Mouse (Mus musculus) neural tube, embryonic 14.5 days (tissue): ENCODE data around the gene Pomt1. TPM values are rescaled to one million over a fixed set of nuclear protein-coding genes. Genes with fewer than 3 reads are reported as not detected.
"Not testable (repeated sequence)": the region's sequence is repeated elsewhere in the genome, so short reads cannot be mapped to it uniquely, and the experiment has no call there.

Source experiments
- ATAC-seq: fragments of 200-750 bp; cut with Nextera tagmentation; 2 replicates; pipeline ENCODE4 v1.8.0; 2017; ENCODE audit warnings: low read depth, mild to moderate bottlenecking, moderate TSS enrichment, moderate library complexity
- H3K27ac ChIP-seq: fragments of 300-500 bp; sonication (generic); 2 replicates; pipeline ENCODE4 v1.5.1; 2014; ENCODE audit warnings: low read depth, mild to moderate bottlenecking, control low read depth, low read length, moderate library complexity, mixed read lengths
- H3K27me3 ChIP-seq: fragments of 300-500 bp; sonication (generic); 2 replicates; pipeline ENCODE4 v1.6.1; 2014; ENCODE audit warnings: low read length; ENCODE audit not compliant: control insufficient read depth, insufficient read depth
- H3K36me3 ChIP-seq: fragments of 300-500 bp; sonication (generic); 2 replicates; pipeline ENCODE4 v1.6.1; 2014; ENCODE audit warnings: low read length, mixed read lengths; ENCODE audit not compliant: control insufficient read depth, insufficient read depth
- H3K4me1 ChIP-seq: fragments of 300-500 bp; sonication (generic); 2 replicates; pipeline ENCODE4 v1.6.1; 2014; ENCODE audit warnings: low read length; ENCODE audit not compliant: control insufficient read depth, insufficient read depth
- H3K4me2 ChIP-seq: fragments of 300-500 bp; sonication (generic); 2 replicates; pipeline ENCODE4 v1.6.1; 2014; ENCODE audit warnings: mild to moderate bottlenecking, low read depth, low read length, control low read depth
- H3K4me3 ChIP-seq: fragments of 300-500 bp; sonication (generic); 2 replicates; pipeline ENCODE4 v1.5.1; 2014; ENCODE audit warnings: low read depth, low read length, control low read depth, mixed read lengths
- H3K9ac ChIP-seq: fragments of 300-500 bp; sonication (generic); replicated peaks from 2 replicates; pipeline ENCODE4 v1.6.1; 2014; ENCODE audit warnings: low read depth, mild to moderate bottlenecking, control low read depth, low read length, mixed read lengths
- H3K9me3 ChIP-seq: fragments of 300-500 bp; sonication (generic); 2 replicates; pipeline ENCODE4 v1.6.1; 2016; ENCODE audit warnings: low read length; ENCODE audit not compliant: control insufficient read depth
- WGBS: fragments of 180-500 bp; shearing (Covaris S2); extraction: QIAGEN DNeasy Blood & Tissue Kit; methylation state at CpG from one replicate; pipeline ENCODE4 v1.1.7; 2014; 5-methylcytosine and 5-hydroxymethylcytosine counted together
- polyA plus RNA-seq: library from polyadenylated mRNA; unstranded; fragments of >200 nt; fragmentation: Nextera tagmentation; extraction: Ambion mirVana; gene quantifications from 2 replicates; pipeline ENCODE4 v1.2.1, GENCODE M21; 2014

The Pomt1 gene
- polyA plus RNA-seq, 1 experiment from 2014 or later: 30.4 TPM

- Histone ChIP-seq H3K27me3 (no peaks in the 10 kb centered on the region), H3K4me3 (no peak overlapping the region), H3K9ac (no peak overlapping the region), H3K36me3 (peaks cover 34% of the 10 kb centered on the region), H3K4me1 (peaks cover 14% of the 10 kb centered on the region; the same call in 1 of the 2 replicates), H3K4me2 (no peak overlapping the region), H3K9me3 (no peaks in the 10 kb centered on the region), H3K27ac (no peak overlapping the region)
- WGBS: 97% methylated on average over 3 of the region's 3 CpGs
- no peak for ATAC-seq
Observed at GRCm38 (mm10) chr2:32283986-32284385, 47.6 kb downstream of the Pomt1 start.

- H3K4me1 ChIP-seq: peaks cover 19% of the 10 kb centered on the region
- under 1% methylated on average over 23 of the region's 23 CpGs for WGBS
- peak within 1 kb of the TSS; percentile 92 for H3K4me2 ChIP-seq
- peak within 1 kb of the TSS; percentile 70 for H3K27ac ChIP-seq
- peak within 1 kb of the TSS; percentile 78 for H3K4me3 ChIP-seq
- peaks cover 17% of the 10 kb centered on the region for H3K36me3 ChIP-seq
- H3K9ac ChIP-seq: peak within 1 kb of the TSS; percentile 91
- no peaks in the 10 kb centered on the region for H3K9me3 ChIP-seq
- H3K27me3 ChIP-seq: no peaks in the 10 kb centered on the region
- peak; percentile 6; the same call in 1 of the 2 replicates for ATAC-seq
Observed at GRCm38 (mm10) chr2:32287334-32287840, 51.0 kb downstream of the Pomt1 start, which contains the start of gene Golga2. Golga2 (plus strand) TSS chr2:32287384.

DNA sequence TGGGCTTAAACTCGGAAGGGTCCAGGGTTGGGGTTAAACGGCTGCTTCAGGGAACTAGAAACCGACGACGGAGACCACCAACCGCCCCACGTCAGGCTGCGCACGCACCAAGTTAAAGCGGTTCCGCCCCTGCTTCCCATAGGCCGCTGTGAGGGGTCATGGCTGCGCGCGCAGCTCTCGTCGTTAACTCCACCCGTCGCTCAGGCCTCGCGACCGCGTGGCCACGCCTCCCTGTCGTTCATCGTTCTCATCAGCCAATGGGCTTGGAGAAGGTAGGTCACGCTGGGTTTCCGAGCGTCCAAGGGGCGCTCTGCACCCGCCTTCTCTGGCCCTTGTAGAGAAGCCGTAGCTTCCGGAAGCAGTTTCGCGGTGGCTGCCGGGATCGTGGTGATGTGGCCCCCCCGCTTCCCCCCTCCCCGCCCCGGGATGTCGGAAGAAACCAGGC lies 51.6 kb downstream of the Pomt1 start, which contains the start of gene Swi5:
Gene Swi5, minus strand, starts transcription at position 153 of the 445 bp plus-strand sequence.
- H3K4me1 ChIP-seq: peaks cover 19% of the 10 kb centered on the region
- H3K9ac ChIP-seq: peak within 1 kb of the TSS; percentile 91
- WGBS: under 1% methylated on average over 39 of the region's 41 CpGs
- H3K27me3 ChIP-seq: no peaks in the 10 kb centered on the region
- H3K4me3 ChIP-seq: peak within 1 kb of the TSS; percentile 78
- peaks cover 17% of the 10 kb centered on the region for H3K36me3 ChIP-seq
- peak; percentile 99 for ATAC-seq
- peak within 1 kb of the TSS; percentile 92 for H3K4me2 ChIP-seq
- H3K27ac ChIP-seq: peak within 1 kb of the TSS; percentile 70
- H3K9me3 ChIP-seq: no peaks in the 10 kb centered on the region

DNA sequence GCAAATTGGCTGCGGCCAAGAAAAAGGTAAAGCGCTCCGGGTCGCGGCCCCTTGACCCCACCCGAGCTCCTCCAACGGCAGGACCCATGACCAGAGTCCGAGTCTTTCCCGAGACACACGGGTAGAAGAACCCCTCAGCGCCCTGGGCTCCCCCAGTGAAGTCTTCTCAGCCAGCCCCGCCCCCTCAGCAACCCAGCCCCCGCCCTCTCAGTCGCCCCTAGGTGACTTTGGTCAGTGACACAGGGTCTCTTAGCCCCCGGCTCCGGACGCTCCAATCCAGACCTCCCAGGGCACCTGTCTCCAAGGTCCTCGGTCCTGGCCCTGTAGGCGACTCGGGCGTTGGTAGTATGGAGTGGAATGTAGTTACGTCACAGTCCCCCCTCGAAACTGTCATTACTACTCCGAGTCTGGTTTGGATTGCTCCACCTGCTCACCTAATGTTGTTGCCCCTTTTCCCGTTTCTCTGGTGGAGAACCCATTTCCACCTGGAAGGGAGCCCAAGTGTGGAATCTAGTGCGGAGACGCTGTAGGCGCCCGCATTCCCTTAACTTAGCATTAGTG lies 52.1 kb downstream of the Pomt1 start:
- Histone ChIP-seq H3K36me3 (peaks cover 17% of the 10 kb centered on the region), H3K4me3 (peak overlapping the region; percentile 78), H3K9me3 (no peaks in the 10 kb centered on the region), H3K27ac (peak overlapping the region; percentile 50; the same call in 1 of the 2 replicates), H3K4me2 (peak overlapping the region; percentile 83), H3K27me3 (no peaks in the 10 kb centered on the region), H3K9ac (peak overlapping the region; percentile 67), H3K4me1 (peaks cover 19% of the 10 kb centered on the region)
- 4% methylated on average over 27 of the region's 29 CpGs for WGBS
- peak; percentile 66 for ATAC-seq

- Histone ChIP-seq H3K4me2 (no peak overlapping the region), H3K27me3 (no peaks in the 10 kb centered on the region), H3K9ac (no peak overlapping the region), H3K4me1 (peaks cover 19% of the 10 kb centered on the region), H3K9me3 (no peaks in the 10 kb centered on the region), H3K27ac (no peak overlapping the region), H3K36me3 (peaks cover 10% of the 10 kb centered on the region; the same call in 1 of the 2 replicates), H3K4me3 (no peak overlapping the region; the same call in 1 of the 2 replicates)
- ATAC-seq: no peak
Observed at GRCm38 (mm10) chr2:32289578-32289977, 53.2 kb downstream of the Pomt1 start.

DNA sequence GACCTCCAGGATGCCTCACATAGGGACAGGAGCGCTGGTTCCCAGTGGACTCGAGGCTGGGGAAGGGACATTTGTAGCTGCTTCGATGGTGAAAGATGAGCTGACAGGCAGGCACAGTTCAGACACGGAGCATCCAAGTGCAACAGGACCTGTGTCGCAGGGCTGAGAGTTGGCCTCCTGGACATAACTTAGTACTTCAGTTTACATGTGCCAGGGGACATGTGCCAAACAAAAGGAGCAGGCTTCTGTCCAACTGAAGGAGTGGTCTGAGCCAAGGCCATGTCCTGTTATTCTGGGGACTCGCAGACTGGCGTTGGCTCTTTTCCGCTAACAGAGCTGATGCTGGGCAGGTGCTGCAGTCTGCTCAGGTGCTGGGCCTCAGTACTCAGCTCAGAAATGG lies 58.0 kb downstream of the Pomt1 start:
- H3K4me2 ChIP-seq: no peak overlapping the region
- no peak overlapping the region for H3K9ac ChIP-seq
- H3K27me3 ChIP-seq: no peaks in the 10 kb centered on the region
- H3K27ac ChIP-seq: no peak overlapping the region
- H3K36me3 ChIP-seq: peaks cover 25% of the 10 kb centered on the region
- ATAC-seq: no peak
- H3K4me3 ChIP-seq: no peak overlapping the region
- 84% methylated on average over 8 of the region's 8 CpGs for WGBS
- no peaks in the 10 kb centered on the region for H3K9me3 ChIP-seq
- peaks cover under 1% of the 10 kb centered on the region for H3K4me1 ChIP-seq

GRCm38 (mm10) chr2:32295285-32295684 lies 58.9 kb downstream of the Pomt1 start:
- no peak overlapping the region for H3K4me2 ChIP-seq
- no peak overlapping the region for H3K9ac ChIP-seq
- H3K9me3 ChIP-seq: no peaks in the 10 kb centered on the region
- no peaks in the 10 kb centered on the region for H3K4me1 ChIP-seq
- H3K27ac ChIP-seq: no peak overlapping the region
- H3K27me3 ChIP-seq: no peaks in the 10 kb centered on the region
- 92% methylated on average over 3 of the region's 3 CpGs for WGBS
- H3K36me3 ChIP-seq: peaks cover 35% of the 10 kb centered on the region
- no peak overlapping the region for H3K4me3 ChIP-seq
- no peak for ATAC-seq

DNA sequence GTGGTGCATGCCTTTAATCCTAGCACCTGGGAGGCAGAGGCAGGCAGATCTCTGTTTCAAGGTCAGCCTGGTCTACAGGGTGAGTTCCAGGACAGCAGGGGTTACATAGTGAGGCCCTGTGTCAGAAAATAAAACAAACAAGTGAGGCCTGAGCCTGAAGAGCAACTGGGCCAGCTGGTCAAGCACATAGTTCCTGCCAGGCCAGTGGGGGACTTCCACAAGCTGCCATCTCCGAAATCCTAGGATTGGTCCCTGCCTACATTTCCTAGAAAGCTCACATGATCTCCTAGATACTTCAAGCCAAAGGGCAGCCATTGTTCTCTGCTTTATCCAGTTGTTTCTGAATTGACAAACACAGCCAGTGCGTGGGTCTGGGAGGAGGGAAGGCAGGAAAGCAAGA lies 59.5 kb downstream of the Pomt1 start:
- not testable (repeated sequence) for ATAC-seq, H3K4me1 ChIP-seq, H3K4me2 ChIP-seq, H3K27me3 ChIP-seq, H3K9ac ChIP-seq, H3K27ac ChIP-seq, H3K9me3 ChIP-seq, H3K4me3 ChIP-seq
- H3K36me3 ChIP-seq: peaks cover 38% of the 10 kb centered on the region
- 95% methylated on average over 2 of the region's 2 CpGs for WGBS

DNA sequence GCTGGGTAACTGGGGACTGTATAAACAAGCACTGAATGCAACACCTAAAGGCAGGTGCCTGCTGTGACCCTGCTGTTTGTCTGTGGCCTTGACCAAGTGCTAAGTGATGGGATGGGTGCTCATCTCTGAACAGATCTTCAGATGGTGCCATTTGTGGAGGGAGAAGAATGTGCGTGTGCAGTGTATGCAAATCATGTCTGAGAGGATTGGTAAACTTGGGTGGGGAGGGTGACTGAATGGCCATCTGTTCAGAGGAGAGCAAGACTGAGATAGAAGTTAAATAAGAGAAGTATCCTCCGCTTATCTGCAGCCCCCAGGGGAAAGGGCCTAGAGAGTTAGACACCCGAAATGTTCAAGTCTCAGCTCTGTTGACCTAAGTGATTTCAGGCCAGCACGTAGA lies 63.1 kb downstream of the Pomt1 start:
- no peak for ATAC-seq
- Histone ChIP-seq H3K4me1 (no peaks in the 10 kb centered on the region), H3K4me3 (no peak overlapping the region), H3K9ac (no peak overlapping the region), H3K36me3 (peaks cover 58% of the 10 kb centered on the region), H3K27ac (no peak overlapping the region), H3K4me2 (no peak overlapping the region), H3K9me3 (no peaks in the 10 kb centered on the region), H3K27me3 (no peaks in the 10 kb centered on the region)
- WGBS: 92% methylated on average over 4 of the region's 4 CpGs
